In genomic region chr13:54955695-54956471, GRCm38 (mm10) we compare ENCODE assay signal across 8 mouse cellular contexts. TPM values are rescaled to one million over a fixed set of nuclear protein-coding genes. Genes with fewer than 3 reads are reported as not detected.
DNase-seq lines count a peak whose midpoint lies in the region; ATAC-seq and TF ChIP-seq lines count a peak whose summit lies in the region.

No protein-coding gene starts in this region.

- peak overlapping the region; percentile 94 for H3K4me2 ChIP-seq in embryonic facial prominence, embryonic 12.5 days (replicated peaks)
- peak overlapping the region; percentile 86 for H3K4me2 ChIP-seq in limb, embryonic 13.5 days (replicated peaks)
- peak overlapping the region; percentile 68 for H3K4me2 ChIP-seq in midbrain, embryonic 11.5 days

- H3K36me3 ChIP-seq in C2C12 (ENCODE audit: control insufficient read depth, insufficient read depth), result no peaks in the 10 kb centered on the region
- no peaks in the 10 kb centered on the region for H3K36me3 ChIP-seq in E14TG2a.4 (ENCODE audit: insufficient read depth, low read length)
- no peaks in the 10 kb centered on the region for H3K36me3 ChIP-seq in embryonic facial prominence, embryonic 12.5 days
- H3K36me3 ChIP-seq in limb, embryonic 13.5 days, result no peaks in the 10 kb centered on the region
- no peaks in the 10 kb centered on the region for H3K36me3 ChIP-seq in midbrain, embryonic 11.5 days (ENCODE audit: control insufficient read depth, insufficient read depth, low read length)

- H3K79me2 ChIP-seq in C2C12 (ENCODE audit: control insufficient read depth, insufficient read depth), result no peaks in the 10 kb centered on the region

- no peak overlapping the region for H3K27ac ChIP-seq in embryonic facial prominence, embryonic 12.5 days
- H3K27ac ChIP-seq in limb, embryonic 13.5 days, result no peak overlapping the region
- H3K27ac ChIP-seq in midbrain, embryonic 11.5 days (ENCODE audit: low read depth, low read length), result peak overlapping the region; percentile 52; the same call in 1 of the 2 replicates

- DNase-seq in heart, postnatal 36 days, result peak; percentile 21 to 28
- DNase-seq in midbrain, embryonic 11.5 days (ENCODE audit: low spot score, missing footprints), result peak; percentile 97
- peak; percentile 26 for DNase-seq in urinary bladder, postnatal 25 days (ENCODE audit: low spot score)
- DNase-seq in layer of hippocampus, adult 9-11 months, result no peak

- peak overlapping the region; percentile 57 for H3ac ChIP-seq in C2C12 (ENCODE audit: control insufficient read depth, insufficient read length, low read depth)

- H3K4me1 ChIP-seq in E14TG2a.4 (replicated peaks; ENCODE audit: low read depth, low read length), result peaks cover 20% of the 10 kb centered on the region
- H3K4me1 ChIP-seq in embryonic facial prominence, embryonic 12.5 days, result 0 out of 2 replicates have a peak, but pooled peaks cover 3% of the 10 kb centered on the region
- H3K4me1 ChIP-seq in limb, embryonic 13.5 days, result 0 out of 2 replicates have a peak, but pooled peaks cover 3% of the 10 kb centered on the region
- peaks cover 16% of the 10 kb centered on the region for H3K4me1 ChIP-seq in midbrain, embryonic 11.5 days (ENCODE audit: control insufficient read depth, insufficient read depth, low read length)

- H3K9ac ChIP-seq in embryonic facial prominence, embryonic 12.5 days, result peak overlapping the region; percentile 52
- H3K9ac ChIP-seq in limb, embryonic 13.5 days, result peak overlapping the region; percentile 61
- H3K9ac ChIP-seq in midbrain, embryonic 11.5 days (ENCODE audit: low read length), result peak overlapping the region; percentile 63

- H3K9me3 ChIP-seq in E14TG2a.4 (ENCODE audit: low read length), result no peaks in the 10 kb centered on the region
- H3K9me3 ChIP-seq in embryonic facial prominence, embryonic 12.5 days, result no peaks in the 10 kb centered on the region
- H3K9me3 ChIP-seq in limb, embryonic 13.5 days, result no peaks in the 10 kb centered on the region
- H3K9me3 ChIP-seq in midbrain, embryonic 11.5 days (ENCODE audit: control insufficient read depth, low read length), result no peaks in the 10 kb centered on the region

- intact Hi-C loops in heart, postnatal 36 days (cut with DNase I), result no loop called here

- H3K79me3 ChIP-seq in C2C12 (ENCODE audit: low read depth), result no peaks in the 10 kb centered on the region

- WGBS in embryonic facial prominence, embryonic 12.5 days, result under 1% methylated on average over 60 of the region's 61 CpGs
- under 1% methylated on average over 61 of the region's 61 CpGs for WGBS in limb, embryonic 13.5 days
- WGBS in midbrain, embryonic 11.5 days, result under 1% methylated on average over 58 of the region's 61 CpGs

- TF ChIP-seq CTCF in C2C12 (IDR thresholded peaks at IDR 0.05; ENCODE audit: control insufficient read depth, insufficient read depth, insufficient read length) (no peak), E14TG2a.4 (conservative IDR thresholded peaks at IDR 0.05; ENCODE audit: low read length) (no peak)

- H3K4me3 ChIP-seq in C2C12 (ENCODE audit: insufficient read depth, poor library complexity, severe bottlenecking) (no peak overlapping the region), E14TG2a.4 (replicated peaks; ENCODE audit: low read length) (peak overlapping the region; percentile 80)
- peak overlapping the region; percentile 56 for H3K4me3 ChIP-seq in embryonic facial prominence, embryonic 12.5 days
- H3K4me3 ChIP-seq in limb, embryonic 13.5 days, result peak overlapping the region; percentile 52
- peak overlapping the region; percentile 46 for H3K4me3 ChIP-seq in midbrain, embryonic 11.5 days (ENCODE audit: low read depth, low read length)

- peak; percentile 43 for ATAC-seq in embryonic facial prominence, embryonic 12.5 days (ENCODE audit: insufficient number of reproducible peaks, insufficient read depth, low FRiP score, low TSS enrichment)
- ATAC-seq in limb, embryonic 13.5 days (ENCODE audit: low FRiP score, low read depth), result peak; percentile 55
- peak; percentile 90 for ATAC-seq in midbrain, embryonic 11.5 days (ENCODE audit: low FRiP score)

- H3K27me3 ChIP-seq in C2C12 (ENCODE audit: control insufficient read depth, insufficient read depth, insufficient read length) (peaks cover 92% of the 10 kb centered on the region), E14TG2a.4 (ENCODE audit: insufficient read depth, low read length) (peaks cover 89% of the 10 kb centered on the region)
- peaks cover 69% of the 10 kb centered on the region for H3K27me3 ChIP-seq in embryonic facial prominence, embryonic 12.5 days
- peaks cover 82% of the 10 kb centered on the region for H3K27me3 ChIP-seq in limb, embryonic 13.5 days
- peaks cover 84% of the 10 kb centered on the region for H3K27me3 ChIP-seq in midbrain, embryonic 11.5 days (ENCODE audit: control insufficient read depth, insufficient read depth, low read length)

TF ChIP-seq in C2C12, 6 proteins besides CTCF, POLR2A, EP300 and RAD21:
- TF ChIP-seq FOSL1 (IDR thresholded peaks at IDR 0.05; ENCODE audit: insufficient read depth, low read length, poor library complexity, severe bottlenecking), result no peak
- no peak for TF ChIP-seq MAX (IDR thresholded peaks at IDR 0.05)
- no peak for TF ChIP-seq USF1 (IDR thresholded peaks at IDR 0.05; ENCODE audit: low read depth)
- no peak for TF ChIP-seq MYOD1 (IDR thresholded peaks at IDR 0.05; ENCODE audit: control insufficient read depth, insufficient read length, low read depth)
- no peak for TF ChIP-seq MYOG (IDR thresholded peaks at IDR 0.05; ENCODE audit: control insufficient read depth, extremely low read depth, insufficient read length)
- no peak for TF ChIP-seq CEBPB (IDR thresholded peaks at IDR 0.05; ENCODE audit: low read depth)

RNA-seq across cellular contexts. Expression of gene Unc5a, which starts 6.7 kb away (rescaled TPM):
- polyA plus RNA-seq in C2C12 (2012; fragmentation: generic; extraction: Trizol), result 0.01 TPM
- polyA plus RNA-seq in embryonic facial prominence, embryonic 12.5 days (2016; fragmentation: Nextera tagmentation; extraction: Ambion mirVana), result 1.6 TPM in 2 replicates
- under 1 TPM; 0.49 to 0.92 TPM for total RNA-seq in heart, postnatal 36 days (2021)
- 0.86 and 1.2 TPM in 2 replicates for polyA plus RNA-seq in limb, embryonic 13.5 days (2015; fragmentation: Nextera tagmentation; extraction: Ambion mirVana)
- polyA plus RNA-seq in midbrain, embryonic 11.5 days (2014; fragmentation: Nextera tagmentation; extraction: Ambion mirVana), result 2.2 and 2.9 TPM in 2 replicates
